51 mouse cellular contexts compared by ENCODE assay signal in the genomic region with DNA sequence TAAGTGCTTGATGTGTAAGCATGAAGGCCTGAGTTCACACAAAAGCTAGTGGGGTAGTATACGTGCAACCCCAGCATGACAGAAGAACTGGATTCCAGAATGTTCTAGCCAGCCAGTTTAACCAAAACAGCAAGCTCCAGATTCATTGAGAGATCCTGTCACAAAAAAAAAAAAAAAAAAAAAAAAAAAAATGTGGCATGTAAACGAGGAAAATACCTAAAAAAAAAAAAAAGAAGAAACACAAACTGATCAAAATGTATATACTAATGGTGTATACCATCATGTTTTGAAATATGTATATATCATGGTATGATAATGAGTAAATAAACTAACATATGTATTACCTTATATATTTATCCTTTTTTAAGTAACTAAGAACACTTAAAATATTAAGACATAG. TPM values are rescaled to one million over a fixed set of nuclear protein-coding genes. Genes with fewer than 3 reads are reported as not detected.
"Had no signal": no experiment of that assay in that cellular context is flagged by ENCODE, and none has a peak within 500 bp of the region (broad histone marks: within the 10 kb centered on the region; RNA-seq: fewer than 3 reads in every experiment).

No protein-coding gene starts in this region.

- H3K27me3 ChIP-seq: heart, embryonic 12.5 days; heart, embryonic 13.5 days; heart, embryonic 15.5 days; hindbrain, embryonic 12.5 days; hindbrain, embryonic 13.5 days; hindbrain, embryonic 15.5 days; intestine, embryonic 15.5 days; kidney, embryonic 15.5 days had no signal

- ATAC-seq: hindbrain, embryonic 16.5 days; hindbrain, postnatal 0 days; inflammation-experienced regulatory T-cells, adult 6 months; intestine, embryonic 15.5 days; intestine, embryonic 16.5 days; intestine, postnatal 0 days had no signal

- H3K9me3 ChIP-seq: heart, embryonic 15.5 days; hindbrain, embryonic 12.5 days; hindbrain, embryonic 15.5 days; intestine, embryonic 15.5 days had no signal

- DNase-seq: heart, postnatal 10 days; heart, postnatal 36 days; heart, postnatal 4 days; kidney, adult 11 months; kidney, adult 18-20 months; kidney, adult 2 months; kidney, adult 8-10 months; kidney, adult 9 months; kidney, postnatal 10 days; kidney, postnatal 14 days; kidney, postnatal 25 days; kidney, postnatal 36 days; kidney, postnatal 4 days; layer of hippocampus, adult 9-11 months; layer of hippocampus, postnatal 36 days had no signal

- H3K36me3 ChIP-seq: hindbrain, embryonic 12.5 days; hindbrain, embryonic 13.5 days; hindbrain, embryonic 15.5 days; intestine, embryonic 15.5 days had no signal

- H3K4me2 ChIP-seq: heart, embryonic 11.5 days; heart, embryonic 12.5 days; heart, embryonic 13.5 days; heart, embryonic 15.5 days; hindbrain, embryonic 12.5 days; hindbrain, embryonic 13.5 days; hindbrain, embryonic 14.5 days; hindbrain, embryonic 15.5 days; intestine, embryonic 15.5 days; kidney, embryonic 15.5 days had no signal

- H3K4me3 ChIP-seq: heart, embryonic 12.5 days; heart, embryonic 13.5 days; heart, embryonic 15.5 days; hindbrain, embryonic 10.5 days; hindbrain, embryonic 12.5 days; hindbrain, embryonic 13.5 days; hindbrain, embryonic 15.5 days; intestine, embryonic 15.5 days; kidney, embryonic 15.5 days; layer of hippocampus, adult 2 months; left cerebral cortex, adult 2 months had no signal

- H3K27ac ChIP-seq: heart, embryonic 13.5 days; hindbrain, embryonic 10.5 days; hindbrain, embryonic 12.5 days; hindbrain, embryonic 13.5 days; hindbrain, embryonic 14.5 days; hindbrain, embryonic 15.5 days; hindbrain, postnatal 0 days; intestine, embryonic 15.5 days; kidney, embryonic 15.5 days; kidney, postnatal 0 days; layer of hippocampus, adult 2 months; left cerebral cortex, adult 2 months had no signal

- H3K9ac ChIP-seq: heart, embryonic 12.5 days; heart, embryonic 13.5 days; heart, embryonic 15.5 days; hindbrain, embryonic 12.5 days; hindbrain, embryonic 13.5 days; hindbrain, embryonic 14.5 days; hindbrain, embryonic 15.5 days; intestine, embryonic 15.5 days; kidney, embryonic 15.5 days had no signal

RNA-seq across cellular contexts. Expression of a gene that starts 7.6 kb away (rescaled TPM):
- total RNA-seq: heart, postnatal 10 days; heart, postnatal 25 days; heart, postnatal 36 days; heart, postnatal 4 days; hematopoietic stem cell, adult 5-6 weeks; hindbrain, postnatal 0 days; layer of hippocampus, adult 18-20 months; layer of hippocampus, adult 2 months; layer of hippocampus, adult 8-10 months; layer of hippocampus, postnatal 10 days; layer of hippocampus, postnatal 14 days; layer of hippocampus, postnatal 25 days; layer of hippocampus, postnatal 36 days; left cerebral cortex, adult 18-20 months; left cerebral cortex, adult 2 months; left cerebral cortex, adult 8-10 months had no signal
- polyA plus RNA-seq: heart, embryonic 11.5 days; heart, embryonic 12.5 days; heart, embryonic 13.5 days; heart, embryonic 14.5 days; heart, embryonic 15.5 days; heart, embryonic 16.5 days; heart, postnatal 0 days; hindbrain, embryonic 10.5 days; hindbrain, embryonic 11.5 days; hindbrain, embryonic 12.5 days; hindbrain, embryonic 13.5 days; hindbrain, embryonic 14.5 days; hindbrain, embryonic 15.5 days; hindbrain, embryonic 16.5 days; hindbrain, postnatal 0 days; inflammation-experienced regulatory T-cells, adult 6 months; intestine, embryonic 14.5 days; intestine, embryonic 15.5 days; intestine, embryonic 16.5 days; intestine, postnatal 0 days; kidney, adult 2 months; kidney, embryonic 14.5 days; kidney, embryonic 15.5 days; kidney, embryonic 16.5 days; kidney, postnatal 0 days; large intestine, adult 2 months had no signal
